Mouse (Mus musculus): ENCODE measurements at regions not wholly inside any gene's neighbourhood (a gene's known extent, or its start where the extent isn't known, plus 50 kb on each side); places are given as distances from the start of the nearest gene placed in this dataset.

DNA sequence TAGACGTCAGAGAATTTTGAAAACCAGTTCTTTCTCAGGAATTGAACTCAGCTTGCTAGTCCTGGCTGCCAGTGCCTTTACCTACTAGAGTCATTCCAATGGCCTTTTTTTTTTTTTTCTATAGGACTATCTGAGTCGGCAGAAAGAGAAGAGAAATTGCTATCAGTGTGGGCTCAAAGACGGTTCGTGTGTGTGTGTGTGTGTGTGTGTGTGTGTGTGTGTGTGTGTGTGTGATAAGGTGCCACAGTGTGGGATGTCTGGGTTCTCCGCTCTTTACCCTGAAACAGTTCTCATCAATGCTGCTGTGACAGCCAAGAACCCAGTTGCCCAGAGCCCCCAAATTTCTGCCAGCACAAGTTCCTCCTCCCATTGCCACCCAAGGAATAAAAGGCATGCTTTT, 146.1 kb downstream of the Rybp start:
- DNase-seq (ENCODE audit: low spot score): no peak

DNA sequence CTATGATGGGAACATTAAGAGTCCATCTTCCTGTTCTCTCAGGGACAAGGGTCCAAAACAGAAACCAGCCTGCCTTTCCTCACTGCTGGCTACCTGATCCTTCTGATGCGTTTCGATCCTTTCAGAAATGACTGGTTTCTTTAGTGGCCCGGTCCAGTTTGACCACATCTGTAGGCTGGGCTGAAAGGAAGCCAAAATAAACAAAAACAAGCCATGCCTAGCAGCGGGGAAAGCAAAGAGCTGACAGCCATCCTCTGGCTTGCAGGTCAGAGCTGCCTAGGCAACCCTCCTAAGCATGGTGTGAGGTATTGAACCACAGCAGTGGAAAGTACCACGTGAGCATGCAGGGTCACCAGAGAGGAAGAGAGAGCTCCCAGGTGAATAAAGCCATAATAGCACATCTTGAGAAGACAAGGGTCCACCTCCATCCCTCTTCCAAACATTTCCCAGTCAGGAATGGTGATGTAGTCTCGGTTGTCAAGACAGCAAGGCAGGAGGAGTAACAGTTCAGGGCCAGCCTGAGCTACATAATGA, 146.6 kb downstream of the Rybp start:
- DNase-seq (ENCODE audit: low spot score): no peak

DNA sequence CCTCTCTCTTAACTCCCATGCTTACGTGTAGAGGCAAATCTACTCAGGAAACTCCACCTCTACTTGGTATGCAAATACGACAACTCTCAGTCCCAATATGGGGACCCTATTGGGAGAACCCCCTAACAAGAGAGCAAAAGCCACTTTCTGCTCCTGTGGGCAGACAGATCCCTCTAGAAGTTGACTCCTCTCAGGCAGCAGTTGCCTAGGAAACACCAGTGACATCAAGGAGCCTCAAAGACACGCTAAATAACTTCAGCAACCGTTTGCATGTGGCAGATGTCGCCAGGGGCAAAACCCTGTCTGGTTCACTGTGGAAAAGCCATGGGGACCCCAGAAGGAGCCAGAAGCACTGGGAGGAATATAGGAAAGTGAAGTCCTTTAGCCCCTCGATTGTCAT, 147.5 kb downstream of the Rybp start:
- no peak for DNase-seq (ENCODE audit: low spot score)

GRCm38 (mm10) chr6:100138659-100139058, 148.6 kb downstream of the Rybp start:
- no peak for DNase-seq (ENCODE audit: low spot score)

GRCm38 (mm10) chr6:100135177-100135576, 152.1 kb downstream of the Rybp start:
- DNase-seq (ENCODE audit: low spot score): no peak

- DNase-seq (ENCODE audit: low spot score): no peak
Observed at GRCm38 (mm10) chr6:100133970-100134369, 153.3 kb downstream of the Rybp start.

GRCm38 (mm10) chr6:100132916-100133600, 154.2 kb downstream of the Rybp start:
- no peak for DNase-seq (ENCODE audit: low spot score)

GRCm38 (mm10) chr6:100127221-100128143, 159.8 kb downstream of the Rybp start:
- peak; percentile 76 for DNase-seq (ENCODE audit: low spot score)

GRCm38 (mm10) chr6:100126736-100127135, 160.5 kb downstream of the Rybp start:
- no peak for DNase-seq (ENCODE audit: low spot score)

GRCm38 (mm10) chr6:100126326-100126725, 161.0 kb downstream of the Rybp start:
- DNase-seq (ENCODE audit: low spot score): no peak

DNA sequence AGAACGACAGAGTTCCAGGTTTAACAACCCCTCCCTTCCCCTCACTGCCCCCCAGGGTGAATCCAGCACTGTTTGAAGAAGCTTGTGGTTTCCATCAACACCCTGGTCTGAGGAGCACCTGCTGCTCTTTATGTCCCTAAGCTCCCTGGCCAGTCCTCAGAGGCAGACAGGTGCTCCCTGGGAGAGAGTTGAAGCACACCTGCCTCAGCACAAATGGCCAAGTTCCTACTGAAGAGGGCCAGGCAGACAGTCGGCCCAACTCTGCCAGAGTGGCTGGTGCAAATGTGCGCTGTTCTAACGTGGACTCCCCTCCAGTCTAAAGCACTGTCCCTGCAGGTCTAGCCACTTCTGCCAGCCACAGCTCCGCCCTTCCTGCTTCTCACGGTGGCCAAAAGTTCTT, 166.0 kb downstream of the Rybp start:
- no peak for DNase-seq (ENCODE audit: low spot score)

DNA sequence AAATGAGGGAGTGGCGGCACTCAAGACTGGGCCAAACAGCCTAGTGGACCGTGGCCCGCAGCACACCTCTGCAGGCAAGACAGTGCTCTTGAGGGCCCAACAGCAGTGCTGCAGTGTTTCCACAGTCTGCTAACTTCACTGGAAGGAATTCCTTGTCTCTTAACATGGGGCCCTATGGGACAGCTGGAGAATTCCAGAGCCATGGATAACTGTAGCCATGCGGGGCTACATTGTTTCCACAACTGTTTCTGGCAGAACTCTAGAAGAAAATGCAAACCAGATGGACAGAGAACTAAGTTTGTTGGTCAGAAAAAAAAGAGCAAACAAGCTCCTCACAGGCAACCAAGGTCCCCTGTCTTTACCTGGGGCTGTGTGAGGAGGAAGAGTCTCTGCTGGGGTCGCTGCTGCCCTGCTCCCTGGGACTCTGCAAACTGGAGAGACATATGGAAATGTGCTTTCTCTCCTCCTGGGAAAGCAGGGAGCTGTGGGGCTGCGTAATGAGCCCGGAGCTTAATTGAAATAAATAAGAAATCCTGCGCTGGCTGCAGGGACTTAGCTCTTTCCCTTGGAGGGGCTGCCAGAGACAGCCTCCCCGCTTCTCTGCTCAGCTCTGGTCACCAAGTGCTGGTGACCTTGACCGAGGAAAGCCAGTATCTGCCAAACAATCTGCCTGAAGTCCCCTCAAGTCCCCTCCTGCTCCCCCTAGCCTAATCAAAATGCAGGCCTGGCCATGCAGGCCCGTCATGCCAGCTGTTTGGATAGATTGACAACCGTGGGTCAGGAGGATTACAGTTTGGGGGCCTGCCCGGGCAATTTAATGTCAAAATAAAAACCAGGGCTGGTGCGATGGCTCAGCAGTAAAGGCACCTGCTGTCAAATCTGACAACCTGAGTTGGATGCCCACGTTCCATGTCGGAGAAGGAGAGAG, 167.0 kb downstream of the Rybp start:
- DNase-seq (ENCODE audit: low spot score): peak; percentile 45

GRCm38 (mm10) chr6:100117084-100117483, 170.2 kb downstream of the Rybp start:
- no peak for DNase-seq (ENCODE audit: low spot score)

- DNase-seq (ENCODE audit: low spot score): no peak
Observed at GRCm38 (mm10) chr6:100113393-100114137, 173.7 kb downstream of the Rybp start.

GRCm38 (mm10) chr6:100110981-100111660, 176.2 kb downstream of the Rybp start:
- DNase-seq (ENCODE audit: low spot score): peak; percentile 71

DNA sequence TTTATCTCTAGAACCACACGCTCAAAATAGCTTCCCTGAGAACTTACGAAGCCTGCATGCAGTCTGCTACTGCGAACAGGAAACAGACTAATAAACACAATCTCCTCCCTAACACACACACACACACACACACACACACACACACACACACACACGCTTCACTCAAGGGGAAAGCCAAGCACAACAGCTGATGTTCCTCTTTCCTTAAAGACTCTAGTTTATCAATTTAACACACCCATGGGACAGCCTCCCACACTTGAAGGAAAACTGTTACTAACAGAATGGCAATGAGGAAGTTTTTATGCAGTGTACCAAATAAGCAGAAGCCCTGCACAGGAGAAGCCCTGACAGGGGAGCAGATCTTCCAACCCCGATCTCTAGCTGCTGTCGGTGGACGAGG, 177.3 kb downstream of the Rybp start:
- peak; percentile 42 for DNase-seq (ENCODE audit: low spot score)

GRCm38 (mm10) chr6:100109351-100109750, 177.9 kb downstream of the Rybp start:
- DNase-seq (ENCODE audit: low spot score): no peak

GRCm38 (mm10) chr6:100107508-100107907, 179.8 kb downstream of the Rybp start:
- DNase-seq (ENCODE audit: low spot score): no peak

DNA sequence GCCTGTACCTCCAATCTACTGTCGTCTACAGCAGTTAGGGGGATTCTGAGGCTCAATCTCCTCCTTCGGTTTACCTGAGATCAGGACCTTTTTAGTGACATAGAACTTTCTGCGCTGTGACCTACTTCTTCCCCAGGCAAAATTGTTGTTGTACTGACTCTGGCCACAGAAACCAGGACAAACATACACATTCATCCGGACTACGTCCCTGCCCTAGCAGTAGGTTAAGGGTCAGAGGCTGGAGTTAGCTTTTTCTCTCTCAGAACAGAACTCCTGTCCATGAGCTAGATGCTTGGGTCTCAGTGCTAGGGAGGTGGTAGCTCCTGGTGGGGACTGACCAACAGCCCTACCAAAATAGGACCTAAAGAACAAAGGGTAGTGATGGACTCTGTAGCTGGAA, 180.2 kb downstream of the Rybp start:
- no peak for DNase-seq (ENCODE audit: low spot score)

DNA sequence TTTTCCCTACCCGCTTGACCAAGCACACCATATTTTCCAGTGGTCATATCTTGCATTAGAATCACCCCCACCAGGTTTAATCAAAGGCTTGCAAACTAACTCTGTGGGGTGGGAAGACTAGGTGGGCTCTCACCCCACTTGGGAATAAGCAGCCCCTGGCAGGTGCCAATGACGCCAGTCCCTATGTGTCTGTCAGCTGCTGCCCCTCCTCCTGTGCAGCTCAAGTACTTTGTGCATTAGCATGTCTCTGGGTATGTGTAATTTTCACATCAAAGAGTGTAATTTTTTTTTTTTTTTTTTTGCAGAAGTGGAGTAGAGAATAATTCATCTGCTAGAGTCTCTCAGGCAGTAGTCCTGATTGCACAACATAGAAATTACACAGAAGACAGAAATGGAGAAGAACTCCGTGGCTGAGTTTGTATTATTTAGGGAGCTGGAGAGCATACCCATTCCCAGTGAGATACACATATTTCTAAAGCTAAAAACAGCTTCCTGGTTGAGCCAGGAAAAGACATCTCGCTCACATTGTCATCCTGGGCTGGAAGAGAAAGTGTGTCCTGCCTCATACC, 186.6 kb downstream of the Rybp start:
- DNase-seq (ENCODE audit: low spot score): no peak
